Mouse (Mus musculus): ENCODE measurements around the gene Ap4b1.

Gene Ap4b1

DNA sequence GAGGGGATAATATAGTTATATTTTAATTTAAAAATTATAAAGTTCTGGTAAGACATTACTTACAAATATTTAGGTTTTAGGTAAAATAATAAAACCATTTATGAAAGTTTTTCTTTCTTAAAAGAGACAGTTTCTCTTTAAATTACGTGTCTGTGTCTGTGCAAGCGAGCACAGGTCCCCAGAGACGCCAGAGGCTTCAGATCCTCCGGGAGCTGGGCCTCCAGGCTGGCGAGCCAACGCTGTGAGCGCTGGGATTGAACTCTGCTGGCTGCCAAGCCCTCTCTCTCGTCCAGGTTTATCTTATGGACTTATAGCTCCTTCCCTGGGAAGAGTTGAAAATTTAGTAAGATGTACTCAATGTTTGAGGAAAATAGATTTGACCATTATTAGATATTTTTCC lies 44.5 kb downstream of the Ap4b1 start:
- DNase-seq (ENCODE audit: low spot score in 2 of 2), result no peak

DNA sequence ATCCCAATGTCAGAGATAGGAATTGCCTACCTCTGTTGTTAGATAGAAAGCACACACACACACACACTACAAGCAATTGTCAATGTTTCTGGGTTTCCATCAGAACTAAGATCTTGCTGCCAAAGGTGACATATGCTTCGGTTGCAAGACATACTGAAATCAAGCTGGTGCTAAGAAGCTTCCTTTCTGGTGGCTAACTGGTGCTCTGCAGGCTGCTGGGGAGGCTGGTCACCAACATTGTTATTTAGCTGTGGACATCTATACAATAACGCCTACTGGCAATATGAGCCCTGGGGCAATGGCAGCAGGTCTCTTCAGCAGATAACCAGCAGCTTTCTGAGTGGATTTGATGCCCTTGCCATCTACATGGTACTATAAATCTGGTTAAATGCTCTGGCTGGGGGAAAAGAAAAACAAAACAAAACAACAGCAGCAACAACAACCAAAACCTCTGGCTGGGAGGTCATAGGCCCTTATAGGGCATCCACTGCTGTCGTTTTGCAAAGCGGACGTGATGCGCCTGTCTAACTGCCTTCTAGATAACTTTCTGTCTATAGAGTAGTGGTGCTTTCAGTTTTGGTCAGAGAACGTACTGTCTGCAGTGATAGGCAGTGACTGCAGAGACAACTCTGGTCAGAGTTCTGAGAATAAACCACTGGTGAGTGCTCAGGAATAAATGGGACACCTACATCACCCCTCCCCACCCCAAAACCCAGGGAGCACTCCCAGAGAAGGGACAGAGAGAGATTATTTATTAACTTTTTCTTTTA lies 47.9 kb downstream of the Ap4b1 start:
- DNase-seq (ENCODE audit: low spot score in 2 of 2), result no peak

GRCm38 (mm10) chr3:103857977-103858563 lies 48.8 kb downstream of the Ap4b1 start:
- DNase-seq (ENCODE audit: low spot score in 2 of 2), result no peak

- no peak for DNase-seq (ENCODE audit: low spot score in 2 of 2)
Observed at GRCm38 (mm10) chr3:103858881-103859801, 49.8 kb downstream of the Ap4b1 start, which contains the start of gene Ptpn22. Gene Ptpn22 (plus strand): TSS chr3:103859795.

GRCm38 (mm10) chr3:103859851-103860391 lies 50.6 kb downstream of the Ap4b1 start:
- DNase-seq (ENCODE audit: low spot score in 2 of 2), result no peak

- DNase-seq (ENCODE audit: low spot score in 2 of 2), result no peak
Observed at GRCm38 (mm10) chr3:103862721-103863220, 53.5 kb downstream of the Ap4b1 start.

DNA sequence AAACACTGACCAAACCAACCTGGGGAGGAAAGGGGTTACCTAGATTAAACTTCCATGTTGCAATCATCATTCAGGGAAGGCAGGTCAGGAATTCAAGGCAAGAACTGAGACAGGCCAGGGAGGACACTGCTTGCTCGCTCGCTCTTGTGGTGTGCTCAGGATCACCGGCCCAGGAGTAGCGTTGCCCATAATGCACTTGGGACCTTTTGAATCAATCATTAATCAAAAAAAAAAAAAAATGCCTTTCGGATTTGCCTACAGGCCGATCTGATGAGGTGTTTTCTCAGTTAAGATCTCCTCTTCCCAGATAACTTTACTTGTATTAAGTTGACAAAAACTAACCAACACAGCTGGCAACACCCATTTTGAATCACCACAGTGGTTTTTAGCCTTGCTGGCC lies 54.9 kb downstream of the Ap4b1 start:
- DNase-seq (ENCODE audit: low spot score in 2 of 2), result no peak

DNA sequence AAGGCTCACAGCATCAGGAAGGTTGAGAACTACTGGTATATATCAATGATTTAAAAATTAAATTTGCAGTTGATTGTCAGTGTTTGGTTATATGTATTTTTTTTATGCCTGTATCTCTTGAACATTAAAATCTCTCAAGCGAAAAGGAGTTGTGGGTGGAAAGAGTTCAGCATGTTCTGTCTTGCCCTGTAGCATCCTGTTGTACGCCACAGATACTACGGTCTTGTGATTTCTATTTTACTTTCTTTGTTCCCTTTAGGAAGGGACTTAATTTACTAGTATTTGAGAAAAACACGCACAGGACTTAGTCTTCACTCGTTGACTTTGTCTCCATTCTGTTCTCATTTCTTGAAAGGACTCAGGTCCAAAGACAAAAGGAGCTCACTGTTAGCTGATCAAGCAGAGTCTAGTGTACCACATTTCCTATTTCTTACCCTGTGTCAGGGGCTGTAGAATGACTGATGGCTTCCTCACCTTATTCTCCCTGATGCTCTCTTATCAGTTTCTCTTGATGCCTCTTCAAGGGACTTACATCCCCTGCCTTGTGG lies 58.2 kb downstream of the Ap4b1 start:
- DNase-seq (ENCODE audit: low spot score in 2 of 2), result no peak

- DNase-seq (ENCODE audit: low spot score in 2 of 2), result no peak
Observed at GRCm38 (mm10) chr3:103868008-103868407, 58.7 kb downstream of the Ap4b1 start.
